Mouse (Mus musculus) cortical plate, adult 2 months (tissue): ENCODE measurements around the gene Ptges3l.

ENCODE experiments used
- CTCF ChIP-seq: fragments of 200-500 bp; IDR thresholded peaks from 2 replicates; pipeline ENCODE4 v1.5.1; 2011; ENCODE audit warnings: mild to moderate bottlenecking, control low read depth, low read length; ENCODE audit not compliant: insufficient read depth; ENCODE audit errors: extremely low read depth
- POLR2A ChIP-seq: fragments of 200-500 bp; IDR thresholded peaks from 2 replicates; pipeline ENCODE4 v1.6.1; 2011; ENCODE audit warnings: mild to moderate bottlenecking, low read length, control low read depth; ENCODE audit not compliant: insufficient read depth; ENCODE audit errors: extremely low read depth

- no peak for TF ChIP-seq CTCF
- TF ChIP-seq POLR2A, result no peak
Observed at GRCm38 (mm10) chr11:101454702-101455101, 29.6 kb upstream of the Ptges3l start.
